Mouse (Mus musculus): Measurements from ENCODE around the gene Cxcr6. TPM values are rescaled to one million over a fixed set of nuclear protein-coding genes. Genes with fewer than 3 reads are reported as not detected.

The Cxcr6 gene
- polyA plus RNA-seq (2014; fragmentation: Nextera tagmentation; extraction: Ambion mirVana), result 0.17 and 0.22 TPM in 2 replicates

DNA sequence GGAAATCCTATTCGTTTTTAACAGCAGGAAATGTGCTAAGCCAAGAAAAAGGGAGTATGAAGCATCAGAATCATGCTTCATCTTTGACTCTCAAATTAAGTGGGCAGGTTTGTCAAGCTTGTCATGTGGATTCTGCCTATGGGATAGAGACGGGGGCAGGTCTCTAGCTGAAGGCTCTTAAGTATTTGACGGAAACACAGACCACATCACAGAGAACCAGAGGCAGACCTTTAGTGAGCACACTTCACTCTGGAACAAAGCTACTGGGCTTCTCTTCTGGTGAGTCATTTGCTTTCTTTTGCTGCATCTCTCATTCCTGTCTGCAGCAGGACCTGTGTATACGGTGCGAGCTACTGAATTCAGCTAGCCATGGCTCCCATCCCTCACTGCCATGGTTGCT lies at the start of gene Cxcr6:
TSS of gene Cxcr6 (plus strand) at position 209 of the 400 bp plus-strand sequence.
- 87% methylated on average over 5 of the region's 5 CpGs for WGBS
- no peaks in the 10 kb centered on the region for H3K27me3 ChIP-seq (ENCODE audit: control insufficient read depth, insufficient read depth, low read length)
- no peak for ATAC-seq (ENCODE audit: low FRiP score, low TSS enrichment)
- H3K36me3 ChIP-seq (ENCODE audit: control insufficient read depth, insufficient read depth, low read length), result peaks cover 11% of the 10 kb centered on the region
- no peak within 1 kb of the TSS for H3K4me2 ChIP-seq (replicated peaks; ENCODE audit: low read depth, low read length)
- no peaks in the 10 kb centered on the region for H3K9me3 ChIP-seq (ENCODE audit: control insufficient read depth, low read length)
- no peaks in the 10 kb centered on the region for H3K4me1 ChIP-seq (ENCODE audit: control insufficient read depth, insufficient read depth, low read length)
- H3K9ac ChIP-seq (ENCODE audit: low read depth, low read length), result no peak within 1 kb of the TSS
- no peak within 1 kb of the TSS for H3K4me3 ChIP-seq (ENCODE audit: low read length)
- no peak within 1 kb of the TSS for H3K27ac ChIP-seq (ENCODE audit: low read depth, low read length)

GRCm38 (mm10) chr9:123756752-123757151 lies 49.5 kb upstream of the Cxcr6 start:
- no peak for ATAC-seq (ENCODE audit: low FRiP score, low TSS enrichment)
- no peak overlapping the region for H3K27ac ChIP-seq (ENCODE audit: low read depth, low read length)
- WGBS, result 78% methylated on average over 3 of the region's 3 CpGs
- H3K9ac ChIP-seq (ENCODE audit: low read depth, low read length), result no peak overlapping the region
- H3K4me2 ChIP-seq (replicated peaks; ENCODE audit: low read depth, low read length), result no peak overlapping the region
- H3K4me1 ChIP-seq (ENCODE audit: control insufficient read depth, insufficient read depth, low read length), result no peaks in the 10 kb centered on the region
- no peaks in the 10 kb centered on the region for H3K36me3 ChIP-seq (ENCODE audit: control insufficient read depth, insufficient read depth, low read length)
- no peaks in the 10 kb centered on the region for H3K27me3 ChIP-seq (ENCODE audit: control insufficient read depth, insufficient read depth, low read length)
- no peaks in the 10 kb centered on the region for H3K9me3 ChIP-seq (ENCODE audit: control insufficient read depth, low read length)
- no peak overlapping the region for H3K4me3 ChIP-seq (ENCODE audit: low read length)

DNA sequence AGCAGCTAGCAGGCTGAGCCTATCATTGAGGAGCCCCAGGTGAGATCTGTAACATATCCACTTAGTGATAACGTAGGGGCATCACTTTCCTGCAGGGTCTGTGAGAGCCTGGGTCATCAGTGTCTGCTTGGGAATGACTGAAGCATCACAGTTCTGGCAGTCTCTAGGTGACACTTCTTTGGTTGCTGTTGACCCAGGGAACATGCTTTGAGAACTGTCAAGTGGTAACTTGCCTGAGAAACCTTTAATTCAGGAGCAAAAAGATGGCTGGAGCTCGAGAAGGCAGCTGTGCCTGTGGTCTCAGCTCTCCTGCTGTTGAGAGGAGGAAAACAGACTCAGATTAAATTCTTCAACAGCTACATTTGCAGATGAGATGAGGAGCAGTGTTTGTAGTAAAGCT lies 48.9 kb upstream of the Cxcr6 start:
- WGBS, result 67% methylated on average over 2 of the region's 2 CpGs
- H3K4me2 ChIP-seq (replicated peaks; ENCODE audit: low read depth, low read length), result no peak overlapping the region
- H3K36me3 ChIP-seq (ENCODE audit: control insufficient read depth, insufficient read depth, low read length), result no peaks in the 10 kb centered on the region
- H3K9ac ChIP-seq (ENCODE audit: low read depth, low read length), result no peak overlapping the region
- no peaks in the 10 kb centered on the region for H3K9me3 ChIP-seq (ENCODE audit: control insufficient read depth, low read length)
- no peaks in the 10 kb centered on the region for H3K27me3 ChIP-seq (ENCODE audit: control insufficient read depth, insufficient read depth, low read length)
- no peak for ATAC-seq (ENCODE audit: low FRiP score, low TSS enrichment)
- H3K4me3 ChIP-seq (ENCODE audit: low read length), result no peak overlapping the region
- H3K4me1 ChIP-seq (ENCODE audit: control insufficient read depth, insufficient read depth, low read length), result no peaks in the 10 kb centered on the region
- H3K27ac ChIP-seq (ENCODE audit: low read depth, low read length), result no peak overlapping the region

GRCm38 (mm10) chr9:123758156-123758555 lies 48.1 kb upstream of the Cxcr6 start:
- Histone ChIP-seq H3K27ac (ENCODE audit: low read depth, low read length) (no peak overlapping the region), H3K4me1 (ENCODE audit: control insufficient read depth, insufficient read depth, low read length) (no peaks in the 10 kb centered on the region), H3K9ac (ENCODE audit: low read depth, low read length) (no peak overlapping the region), H3K4me2 (replicated peaks; ENCODE audit: low read depth, low read length) (no peak overlapping the region), H3K27me3 (ENCODE audit: control insufficient read depth, insufficient read depth, low read length) (no peaks in the 10 kb centered on the region), H3K4me3 (ENCODE audit: low read length) (no peak overlapping the region), H3K36me3 (ENCODE audit: control insufficient read depth, insufficient read depth, low read length) (no peaks in the 10 kb centered on the region), H3K9me3 (ENCODE audit: control insufficient read depth, low read length) (no peaks in the 10 kb centered on the region)
- ATAC-seq (ENCODE audit: low FRiP score, low TSS enrichment), result no peak
- 90% methylated on average over 1 of the region's 1 CpGs for WGBS

DNA sequence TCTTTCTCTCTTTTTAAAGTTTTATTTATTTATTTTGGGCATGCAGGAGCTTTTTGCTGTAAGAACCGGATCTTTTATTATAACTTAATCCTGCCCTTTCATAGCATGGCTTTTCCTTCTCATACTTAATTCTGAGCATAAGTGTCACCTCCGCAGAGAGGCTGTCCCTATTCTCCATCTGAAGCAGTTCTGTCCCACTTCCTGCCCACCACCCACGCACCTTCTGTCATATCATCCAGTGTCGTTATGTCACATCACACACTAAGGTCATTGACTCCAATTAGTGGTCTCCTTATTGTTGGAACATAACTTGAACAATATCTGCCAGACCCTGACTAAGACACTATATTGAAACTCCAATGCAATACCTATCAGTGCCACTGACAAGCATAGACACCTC lies 47.6 kb upstream of the Cxcr6 start:
- 79% methylated on average over 4 of the region's 4 CpGs for WGBS

GRCm38 (mm10) chr9:123760806-123761205 lies 45.5 kb upstream of the Cxcr6 start:
- WGBS, result 75% methylated on average over 3 of the region's 3 CpGs
- no peak overlapping the region for H3K4me3 ChIP-seq (ENCODE audit: low read length)
- H3K4me2 ChIP-seq (replicated peaks; ENCODE audit: low read depth, low read length), result no peak overlapping the region
- no peak overlapping the region for H3K9ac ChIP-seq (ENCODE audit: low read depth, low read length)
- H3K27ac ChIP-seq (ENCODE audit: low read depth, low read length), result no peak overlapping the region
- ATAC-seq (ENCODE audit: low FRiP score, low TSS enrichment), result no peak
- H3K9me3 ChIP-seq (ENCODE audit: control insufficient read depth, low read length), result no peaks in the 10 kb centered on the region
- no peaks in the 10 kb centered on the region for H3K4me1 ChIP-seq (ENCODE audit: control insufficient read depth, insufficient read depth, low read length)
- no peaks in the 10 kb centered on the region for H3K27me3 ChIP-seq (ENCODE audit: control insufficient read depth, insufficient read depth, low read length)
- no peaks in the 10 kb centered on the region for H3K36me3 ChIP-seq (ENCODE audit: control insufficient read depth, insufficient read depth, low read length)

More for the DNA sequence above, 47.6 kb upstream of the Cxcr6 start:
- Histone ChIP-seq H3K4me3 (ENCODE audit: low read length) (no peak overlapping the region), H3K4me2 (replicated peaks; ENCODE audit: low read depth, low read length) (no peak overlapping the region), H3K36me3 (ENCODE audit: control insufficient read depth, insufficient read depth, low read length) (no peaks in the 10 kb centered on the region), H3K27me3 (ENCODE audit: control insufficient read depth, insufficient read depth, low read length) (no peaks in the 10 kb centered on the region), H3K4me1 (ENCODE audit: control insufficient read depth, insufficient read depth, low read length) (no peaks in the 10 kb centered on the region), H3K9me3 (ENCODE audit: control insufficient read depth, low read length) (no peaks in the 10 kb centered on the region), H3K9ac (ENCODE audit: low read depth, low read length) (no peak overlapping the region), H3K27ac (ENCODE audit: low read depth, low read length) (no peak overlapping the region)
- ATAC-seq (ENCODE audit: low FRiP score, low TSS enrichment), result no peak

- Histone ChIP-seq H3K9me3 (ENCODE audit: control insufficient read depth, low read length) (no peaks in the 10 kb centered on the region), H3K9ac (ENCODE audit: low read depth, low read length) (no peak overlapping the region), H3K4me3 (ENCODE audit: low read length) (no peak overlapping the region), H3K4me2 (replicated peaks; ENCODE audit: low read depth, low read length) (no peak overlapping the region), H3K4me1 (ENCODE audit: control insufficient read depth, insufficient read depth, low read length) (no peaks in the 10 kb centered on the region), H3K36me3 (ENCODE audit: control insufficient read depth, insufficient read depth, low read length) (no peaks in the 10 kb centered on the region), H3K27ac (ENCODE audit: low read depth, low read length) (no peak overlapping the region), H3K27me3 (ENCODE audit: control insufficient read depth, insufficient read depth, low read length) (no peaks in the 10 kb centered on the region)
- 92% methylated on average over 4 of the region's 4 CpGs for WGBS
- ATAC-seq (ENCODE audit: low FRiP score, low TSS enrichment), result no peak
These were observed 43.4 kb upstream of the Cxcr6 start for GRCm38 (mm10) chr9:123762886-123763285.

DNA sequence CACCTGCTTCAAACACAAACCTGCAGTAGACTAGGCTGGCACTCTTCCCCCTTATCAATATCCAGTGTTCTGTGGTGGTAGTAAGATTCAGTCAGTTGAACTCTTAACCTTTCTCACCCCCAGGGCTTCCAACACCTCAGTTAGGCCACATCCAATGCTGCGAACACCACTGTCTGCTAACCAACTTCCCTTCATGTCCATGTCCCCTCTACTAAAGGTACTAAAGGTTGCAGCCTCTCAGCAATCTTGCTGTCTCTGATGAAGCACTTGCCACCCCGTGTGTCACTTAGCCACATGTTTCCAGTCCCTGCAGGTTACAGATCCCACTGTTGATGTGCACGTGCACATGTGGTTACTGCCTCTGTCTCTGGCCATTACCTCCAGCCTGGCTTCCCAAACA lies 42.5 kb upstream of the Cxcr6 start:
- Histone ChIP-seq H3K4me2 (replicated peaks; ENCODE audit: low read depth, low read length) (no peak overlapping the region), H3K4me1 (ENCODE audit: control insufficient read depth, insufficient read depth, low read length) (no peaks in the 10 kb centered on the region), H3K9me3 (ENCODE audit: control insufficient read depth, low read length) (no peaks in the 10 kb centered on the region), H3K9ac (ENCODE audit: low read depth, low read length) (no peak overlapping the region), H3K36me3 (ENCODE audit: control insufficient read depth, insufficient read depth, low read length) (no peaks in the 10 kb centered on the region), H3K27me3 (ENCODE audit: control insufficient read depth, insufficient read depth, low read length) (no peaks in the 10 kb centered on the region), H3K27ac (ENCODE audit: low read depth, low read length) (no peak overlapping the region), H3K4me3 (ENCODE audit: low read length) (no peak overlapping the region)
- ATAC-seq (ENCODE audit: low FRiP score, low TSS enrichment), result no peak
- 81% methylated on average over 3 of the region's 3 CpGs for WGBS

DNA sequence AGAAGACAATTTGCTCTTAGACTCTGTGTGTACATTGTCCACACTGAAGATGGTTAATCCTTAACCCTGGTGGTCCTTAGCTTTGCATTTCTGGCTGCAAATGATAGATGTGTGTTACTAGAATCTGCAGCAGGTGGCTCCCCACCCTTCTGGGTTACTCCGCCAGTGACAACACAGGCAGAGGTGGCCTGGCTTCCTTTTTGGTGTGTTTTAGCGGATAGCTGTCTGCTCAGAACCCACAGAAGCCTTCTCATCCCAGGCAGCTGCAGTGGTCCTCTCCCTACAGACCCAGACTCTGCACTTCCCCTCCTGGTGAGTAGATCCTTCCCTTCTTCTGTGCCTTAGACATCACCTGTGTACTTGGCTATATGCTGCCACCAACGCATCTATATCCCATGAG lies 39.3 kb upstream of the Cxcr6 start:
- H3K4me1 ChIP-seq (ENCODE audit: control insufficient read depth, insufficient read depth, low read length), result no peaks in the 10 kb centered on the region
- no peak overlapping the region for H3K27ac ChIP-seq (ENCODE audit: low read depth, low read length)
- H3K9ac ChIP-seq (ENCODE audit: low read depth, low read length), result no peak overlapping the region
- H3K27me3 ChIP-seq (ENCODE audit: control insufficient read depth, insufficient read depth, low read length), result no peaks in the 10 kb centered on the region
- ATAC-seq (ENCODE audit: low FRiP score, low TSS enrichment), result no peak
- no peaks in the 10 kb centered on the region for H3K9me3 ChIP-seq (ENCODE audit: control insufficient read depth, low read length)
- H3K4me3 ChIP-seq (ENCODE audit: low read length), result no peak overlapping the region
- no peaks in the 10 kb centered on the region for H3K36me3 ChIP-seq (ENCODE audit: control insufficient read depth, insufficient read depth, low read length)
- H3K4me2 ChIP-seq (replicated peaks; ENCODE audit: low read depth, low read length), result no peak overlapping the region
- 89% methylated on average over 3 of the region's 3 CpGs for WGBS

GRCm38 (mm10) chr9:123768443-123768842 lies 37.8 kb upstream of the Cxcr6 start:
- Histone ChIP-seq H3K36me3 (ENCODE audit: control insufficient read depth, insufficient read depth, low read length) (no peaks in the 10 kb centered on the region), H3K9ac (ENCODE audit: low read depth, low read length) (no peak overlapping the region), H3K4me3 (ENCODE audit: low read length) (no peak overlapping the region), H3K27ac (ENCODE audit: low read depth, low read length) (no peak overlapping the region), H3K9me3 (ENCODE audit: control insufficient read depth, low read length) (no peaks in the 10 kb centered on the region), H3K4me1 (ENCODE audit: control insufficient read depth, insufficient read depth, low read length) (no peaks in the 10 kb centered on the region), H3K4me2 (replicated peaks; ENCODE audit: low read depth, low read length) (no peak overlapping the region), H3K27me3 (ENCODE audit: control insufficient read depth, insufficient read depth, low read length) (no peaks in the 10 kb centered on the region)
- no peak for ATAC-seq (ENCODE audit: low FRiP score, low TSS enrichment)
- WGBS, result 73% methylated on average over 1 of the region's 1 CpGs

Measured in kidney, embryonic 14.5 days (tissue).